Mouse (Mus musculus) heart, adult 9 months (tissue): ENCODE results near the gene P2ry10b.

Source experiments
- DNase-seq, 2 experiments: peaks; one replicate each; pipeline ENCODE4 v3.0.0; 2022; ENCODE audit warnings: low spot score in 2 of 2

P2ry10b gene

DNA sequence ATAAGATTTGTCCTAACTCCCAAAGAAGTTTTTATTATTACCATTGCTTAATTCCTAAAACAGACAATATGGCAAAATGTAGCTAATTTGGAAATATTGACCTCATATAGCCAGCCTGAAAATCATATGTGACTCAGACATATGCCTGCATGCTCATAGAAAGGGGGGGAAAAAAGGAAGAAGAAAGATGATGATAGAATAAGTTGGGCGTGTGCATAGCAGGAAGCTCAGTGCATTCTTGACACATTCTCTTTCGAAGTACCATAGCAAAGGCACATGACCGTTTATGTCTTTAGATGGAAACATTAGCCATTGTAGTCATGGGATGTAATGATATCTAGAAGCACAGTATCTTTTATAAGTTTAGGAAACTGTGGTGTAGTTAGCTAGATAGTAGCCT is at the start of gene P2ry10b:
TSS of gene P2ry10b (plus strand) at position 247 of the 400 bp plus-strand sequence.
- DNase-seq = no peak

DNA sequence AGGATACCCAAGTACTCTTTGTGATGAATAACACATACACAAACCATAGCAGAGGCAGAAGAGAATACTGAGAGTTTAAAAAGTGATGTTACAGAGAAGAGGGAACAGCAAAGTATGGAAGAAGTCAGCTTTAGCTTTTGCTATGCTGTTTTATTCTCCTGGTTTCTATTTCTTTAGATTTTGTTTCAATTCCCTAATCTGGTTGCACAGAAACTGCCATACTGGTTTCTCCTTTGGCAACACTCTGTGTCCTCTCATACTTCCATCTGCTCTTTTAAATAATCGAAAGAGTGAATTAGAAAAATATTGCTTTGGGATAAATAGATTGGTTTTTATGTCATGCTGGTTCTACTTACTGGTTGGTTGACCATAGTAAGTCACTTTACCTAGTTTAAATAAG is 32.4 kb upstream of the P2ry10b start:
- no peak for DNase-seq

DNA sequence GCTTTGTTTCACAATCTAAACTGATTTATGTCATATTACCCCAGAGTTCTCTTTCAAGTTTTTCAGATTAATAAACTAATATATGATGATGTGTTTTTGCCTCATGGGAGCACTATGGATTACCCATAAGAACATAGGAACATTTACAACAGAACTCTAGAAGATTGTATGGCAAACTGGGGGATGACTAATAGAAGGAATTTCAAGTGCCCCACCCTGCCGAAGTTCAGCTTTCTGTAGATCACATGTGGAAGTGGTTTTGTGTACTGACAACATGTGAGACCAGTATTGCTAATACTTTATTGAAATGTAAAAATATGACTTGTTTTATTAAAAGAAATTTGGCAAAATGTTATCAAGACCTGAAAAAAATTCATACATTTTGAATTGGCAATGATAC is 31.7 kb upstream of the P2ry10b start:
- DNase-seq = no peak

DNA sequence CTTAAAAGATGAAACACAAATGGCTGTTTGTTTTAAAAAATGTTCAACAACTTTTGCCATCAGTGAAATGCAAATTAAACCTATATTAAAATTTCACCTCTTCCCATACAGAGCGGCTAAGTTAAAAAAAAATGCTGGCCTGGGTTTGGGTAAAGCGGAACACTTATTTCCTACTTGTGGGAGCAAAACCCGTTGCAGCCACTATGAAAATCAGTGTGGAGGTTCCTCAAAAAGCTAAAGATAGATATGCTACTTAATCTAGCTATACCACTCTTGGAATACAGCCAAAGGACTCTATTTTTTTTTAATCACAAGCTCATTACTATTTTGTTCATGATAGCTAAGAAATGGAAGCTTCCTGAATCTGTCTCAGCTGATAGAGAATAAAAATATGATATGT is 5.5 kb upstream of the P2ry10b start:
- no peak for DNase-seq

DNA sequence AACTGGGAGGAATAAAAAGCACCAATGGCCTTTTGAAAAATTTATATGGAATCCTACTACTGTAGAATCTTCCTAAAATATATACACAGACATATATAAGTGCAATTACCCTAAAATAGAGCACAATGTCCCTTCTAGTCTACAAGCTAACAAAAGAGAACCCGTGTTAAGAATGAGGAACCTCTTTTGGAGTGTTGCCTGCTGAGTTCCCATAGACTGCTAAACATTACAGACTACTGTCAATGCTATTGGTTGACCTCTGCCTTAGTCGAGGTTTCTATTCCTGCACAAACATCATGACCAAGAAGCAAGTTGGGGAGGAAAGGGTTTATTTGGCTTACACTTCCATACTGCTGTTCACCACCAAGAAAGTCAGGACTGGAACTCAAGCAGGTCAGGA is 4.8 kb upstream of the P2ry10b start:
- DNase-seq = no peak

DNA sequence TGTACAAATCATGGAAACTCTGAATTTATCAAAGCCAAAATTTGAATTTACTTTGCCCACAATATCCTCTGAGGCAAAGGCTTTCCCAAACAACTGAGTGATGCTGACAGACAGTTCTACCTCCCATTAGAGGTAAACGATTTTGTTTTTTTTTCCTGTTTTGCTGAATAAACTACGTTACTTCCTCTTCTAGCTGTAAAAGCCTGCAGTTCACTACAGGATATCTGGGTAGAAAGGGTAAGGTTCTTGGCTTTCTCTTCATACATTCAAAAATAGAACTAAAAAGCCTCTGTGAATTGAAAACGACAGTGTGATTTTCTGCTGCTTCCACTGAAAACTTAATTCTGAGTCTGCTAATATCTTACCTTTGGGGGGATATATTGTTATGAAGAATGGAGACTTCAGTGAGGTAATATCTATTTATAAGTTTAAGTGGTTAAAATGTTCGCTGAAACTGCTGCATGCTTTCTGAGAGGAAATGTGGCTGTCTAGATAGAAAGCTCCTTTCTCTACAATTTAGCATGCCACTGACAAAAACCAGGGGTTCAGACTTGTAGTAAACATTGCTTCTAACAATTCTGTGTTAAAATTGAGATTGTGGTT is 765 bp downstream of the P2ry10b start:
- DNase-seq = no peak

DNA sequence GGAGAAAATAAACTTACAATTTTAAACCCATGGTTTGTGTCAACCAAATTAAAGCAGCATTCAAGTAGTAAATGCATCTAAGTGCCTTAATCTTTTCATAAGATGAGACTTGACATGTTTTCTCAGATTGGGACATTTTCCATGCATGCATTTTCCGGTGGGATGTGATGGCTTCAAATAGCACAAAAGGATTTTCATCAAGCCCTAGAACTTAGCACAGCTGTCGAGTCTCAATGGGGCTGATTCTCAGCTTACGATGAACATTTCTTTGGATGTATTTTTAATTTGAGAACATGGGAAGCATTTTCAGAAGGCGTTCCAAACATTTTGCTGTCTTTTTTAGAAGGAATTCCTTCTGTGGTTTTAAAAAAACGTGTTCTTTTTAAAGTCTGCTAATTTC is 1.3 kb downstream of the P2ry10b start:
- DNase-seq = no peak

DNA sequence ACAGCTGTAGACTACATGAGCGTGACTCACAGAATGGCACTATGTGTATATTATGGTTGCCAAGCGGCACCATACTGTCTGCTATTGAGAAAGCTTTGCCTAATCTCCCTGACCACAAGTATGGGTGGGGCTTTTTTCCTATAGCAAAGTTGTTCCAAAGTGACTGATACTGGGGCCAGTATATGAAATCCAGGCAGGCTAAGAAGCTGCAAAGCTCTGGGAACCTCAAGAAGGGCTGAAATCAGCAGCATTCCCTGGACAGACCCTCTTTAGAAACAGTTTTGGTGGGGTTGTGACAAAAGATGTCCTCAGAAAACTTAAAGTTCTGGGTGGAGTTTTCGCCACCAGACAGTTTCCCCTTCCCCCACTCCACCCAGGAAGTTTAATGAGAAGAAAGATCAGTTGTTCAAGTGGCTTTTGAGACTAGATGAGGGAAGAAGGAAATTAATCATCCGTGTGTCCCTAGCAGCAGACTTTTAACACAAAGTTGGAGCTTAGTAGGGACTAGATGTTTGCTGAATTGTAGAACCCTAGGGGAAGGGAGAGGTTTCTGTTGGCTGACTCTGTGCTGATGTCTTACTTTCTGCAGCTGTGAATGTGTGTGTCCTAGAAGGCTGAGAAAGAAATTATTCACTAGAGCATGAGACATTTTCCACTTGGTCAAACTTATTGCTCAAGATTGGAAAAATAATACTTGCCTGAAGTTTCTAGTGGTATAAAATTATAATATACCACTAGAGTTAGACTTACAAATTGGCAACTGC is 2.2 kb downstream of the P2ry10b start:
- peak; percentile 18 to 28 for DNase-seq

DNA sequence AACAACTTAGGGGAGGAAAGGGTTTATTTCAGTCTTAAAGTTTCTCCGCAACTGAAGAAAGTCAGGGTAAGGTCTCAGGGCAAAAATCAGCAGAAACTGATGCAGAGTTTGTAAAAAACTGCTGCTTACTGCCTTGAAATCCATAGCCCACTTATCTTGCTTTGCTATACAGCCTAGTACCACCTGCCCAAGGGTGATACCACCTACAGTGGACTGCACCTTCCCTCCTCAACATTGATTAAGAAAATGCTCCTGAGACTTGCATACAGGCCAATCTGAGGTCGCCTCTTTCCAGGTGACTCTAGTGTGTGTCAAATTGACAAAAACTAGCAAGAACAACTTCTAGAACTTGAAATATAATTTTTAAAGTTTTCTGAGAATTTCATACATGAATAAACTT is 7.3 kb downstream of the P2ry10b start:
- DNase-seq = no peak

DNA sequence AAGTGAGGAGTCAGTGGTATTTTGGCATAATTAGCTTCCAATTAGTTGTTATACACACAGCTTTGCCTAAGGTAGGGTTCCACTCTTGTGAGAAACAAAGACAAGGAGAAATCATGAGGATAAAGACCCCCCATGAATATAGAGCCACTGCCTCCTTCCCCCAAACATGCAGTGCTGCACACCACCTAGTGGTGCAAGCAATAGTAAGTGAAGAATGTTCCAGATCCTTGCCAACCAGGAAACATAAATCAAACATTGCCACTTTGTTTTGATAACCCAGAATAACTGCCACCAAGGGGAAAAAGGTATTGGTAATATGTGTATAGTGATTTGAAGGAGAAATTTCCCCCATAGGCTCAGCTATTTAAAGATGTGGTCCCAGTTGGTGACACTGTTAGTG is 11.8 kb downstream of the P2ry10b start:
- no peak for DNase-seq

DNA sequence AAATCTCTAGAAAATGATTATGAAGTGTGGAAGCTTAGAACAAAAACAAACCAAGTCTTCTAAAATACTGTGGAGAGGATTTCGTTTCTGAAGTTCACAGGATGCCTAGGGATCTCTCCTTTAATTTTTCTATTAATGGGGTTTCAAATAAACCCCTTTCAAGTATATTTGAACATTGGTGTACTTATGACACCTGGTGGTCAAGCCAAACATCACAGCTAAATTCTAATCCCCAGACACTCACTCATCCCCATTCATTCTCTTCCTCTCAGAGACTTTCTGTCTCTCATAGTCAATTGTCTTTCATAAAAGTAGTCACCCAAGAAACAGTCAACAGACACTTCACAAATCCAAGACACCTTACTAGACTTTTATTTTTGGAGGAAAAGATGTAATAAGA is 19.6 kb downstream of the P2ry10b start:
- no peak for DNase-seq

DNA sequence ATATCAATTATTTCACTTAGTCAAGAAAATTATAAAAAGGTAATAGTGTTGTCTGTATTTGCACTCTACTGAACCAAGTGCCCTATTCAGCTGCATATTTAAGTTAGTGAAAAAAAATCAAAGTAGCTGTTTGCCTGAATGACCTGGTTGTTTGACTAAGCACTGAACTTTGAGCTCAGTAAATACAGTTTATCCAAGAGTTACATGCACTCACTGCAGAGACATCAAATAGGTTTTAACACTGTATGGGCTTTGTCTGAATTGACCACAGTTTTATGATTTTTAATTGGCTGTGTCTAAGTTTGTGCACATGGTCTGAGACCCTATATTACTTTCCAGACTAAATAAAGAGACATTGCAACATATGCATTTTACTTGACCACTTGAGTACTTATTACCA is 20.4 kb downstream of the P2ry10b start:
- no peak for DNase-seq

DNA sequence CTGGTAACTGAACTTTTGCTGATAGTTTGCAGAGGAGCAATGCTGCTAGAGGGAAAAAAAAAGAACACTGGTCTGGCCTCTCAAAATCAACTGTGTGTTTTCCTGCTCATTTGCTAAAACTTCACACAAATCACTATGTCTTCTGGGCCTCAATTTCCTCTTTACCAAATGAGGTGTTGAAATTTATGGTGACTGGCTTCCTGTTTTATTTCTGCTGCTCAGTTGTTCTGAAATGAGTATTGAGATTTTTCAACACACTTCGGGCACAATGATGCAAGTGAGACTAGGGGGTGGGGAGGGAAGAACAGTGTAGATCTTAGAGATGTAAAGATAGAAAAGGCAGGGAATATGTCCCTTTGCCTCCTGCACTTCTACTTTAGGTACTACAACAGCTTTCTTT is 30.0 kb downstream of the P2ry10b start:
- no peak for DNase-seq

DNA sequence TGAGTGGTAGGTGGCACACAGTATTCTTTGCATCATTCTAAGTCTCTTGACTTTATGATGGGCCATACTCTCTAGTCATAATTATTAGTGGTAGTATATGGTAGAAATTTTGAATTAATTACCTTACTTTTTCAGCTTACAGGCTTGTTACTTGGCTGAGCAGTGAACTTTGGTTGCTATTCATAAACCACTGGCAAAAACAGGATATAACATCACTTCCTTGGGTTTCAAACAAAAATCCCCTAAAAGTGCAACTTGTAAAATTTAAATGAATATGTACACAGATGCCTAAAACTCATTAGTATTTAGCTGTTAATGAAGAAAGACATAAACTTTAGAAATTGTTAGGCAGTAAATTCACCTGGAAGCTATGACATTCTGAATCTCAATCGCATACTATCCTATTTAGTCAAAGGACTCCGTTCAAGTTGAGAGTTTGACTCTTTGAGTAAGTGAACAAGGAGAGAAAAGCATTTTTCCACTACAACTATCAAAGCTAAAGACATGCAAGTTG is 68.9 kb downstream of the P2ry10b start:
- no peak for DNase-seq
